Mouse (Mus musculus): ENCODE results near the gene Rhox2c.
"Not testable (repeated sequence)": the region's sequence is repeated elsewhere in the genome, so short reads cannot be mapped to it uniquely, and the experiment has no call there.

Gene Rhox2c

DNA sequence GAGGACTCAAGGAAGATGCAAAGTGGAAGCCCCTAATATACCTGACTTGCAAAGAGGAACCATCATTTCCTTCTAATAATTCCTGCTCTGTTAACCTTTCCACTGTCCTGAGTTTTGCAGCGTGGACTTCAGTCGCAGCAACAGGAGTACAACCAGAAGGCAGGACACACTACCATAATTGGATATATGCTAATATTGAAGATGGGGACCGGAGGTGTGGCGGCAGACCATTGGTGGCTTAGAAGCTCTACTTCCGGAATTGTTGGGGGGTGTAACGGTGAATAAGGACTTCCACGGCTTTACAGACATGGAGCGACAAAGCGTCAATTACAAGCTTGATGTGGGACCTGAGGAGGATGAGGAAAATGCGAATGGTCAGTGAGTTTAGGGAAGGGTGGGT is at the start of gene Rhox2c:
TSS of gene Rhox2c (plus strand) at position 301 of the 400 bp plus-strand sequence.
- not testable (repeated sequence) for DNase-seq (ENCODE audit: low spot score)

DNA sequence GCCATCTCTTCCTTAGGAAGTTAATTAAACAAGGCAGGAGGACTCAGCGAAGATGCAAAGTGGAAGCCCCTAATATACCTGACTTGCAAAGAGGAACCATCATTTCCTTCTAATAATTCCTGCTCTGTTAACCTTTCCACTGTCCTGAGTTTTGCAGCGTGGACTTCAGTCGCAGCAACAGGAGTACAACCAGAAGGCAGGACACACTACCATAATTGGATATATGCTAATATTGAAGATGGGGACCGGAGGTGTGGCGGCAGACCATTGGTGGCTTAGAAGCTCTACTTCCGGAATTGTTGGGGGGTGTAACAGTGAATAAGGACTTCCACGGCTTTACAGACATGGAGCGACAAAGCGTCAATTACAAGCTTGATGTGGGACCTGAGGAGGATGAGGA is 41.7 kb upstream of the Rhox2c start, which contains the start of gene Rhox2b:
TSS of gene Rhox2b (plus strand) at position 301 of the 400 bp plus-strand sequence.
- DNase-seq (ENCODE audit: low spot score), result not testable (repeated sequence)

DNA sequence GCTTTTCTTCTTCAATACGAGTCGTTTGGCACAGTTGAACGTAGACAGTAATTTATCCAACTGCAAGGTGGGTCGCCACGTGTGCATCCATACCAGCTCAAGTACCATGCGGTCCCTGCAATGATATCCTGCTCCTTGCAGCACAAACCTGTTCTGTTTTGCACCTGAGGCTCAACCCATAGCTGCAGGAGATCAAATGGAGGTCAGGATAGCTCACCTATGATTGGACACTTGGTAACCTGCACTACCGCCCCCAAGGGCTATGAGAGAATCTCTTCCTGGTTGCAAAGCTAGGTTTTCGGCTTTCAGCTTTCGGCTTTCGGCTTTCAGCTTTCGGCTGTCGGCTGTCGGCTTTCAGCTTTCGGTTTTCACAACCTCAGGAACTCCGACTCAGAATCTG is 21.3 kb upstream of the Rhox2c start, which contains the start of gene Rhox4b:
TSS of gene Rhox4b (plus strand) at position 301 of the 400 bp plus-strand sequence.
- not testable (repeated sequence) for DNase-seq (ENCODE audit: low spot score)

DNA sequence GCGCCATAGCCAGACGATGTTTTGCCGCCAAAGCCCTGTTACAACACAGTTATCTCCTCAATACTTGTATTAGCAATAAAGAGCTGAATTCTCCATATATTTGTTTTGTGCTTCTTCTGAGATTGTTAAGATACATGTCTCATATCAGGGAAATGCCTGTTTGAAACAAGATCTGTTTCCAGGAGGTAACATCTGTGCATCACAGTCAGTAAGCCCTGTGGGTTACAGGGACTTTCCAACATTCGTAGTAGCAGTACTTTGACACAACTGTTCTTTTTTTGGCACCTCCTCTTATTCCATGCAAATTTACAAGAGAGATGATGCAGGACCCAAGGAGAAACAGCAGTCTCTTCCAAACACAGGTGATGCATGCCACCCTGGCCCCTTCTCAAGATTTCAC is 4.8 kb downstream of the Rhox2c start, which contains the start of gene Rhox3c:
TSS of gene Rhox3c (plus strand) at position 301 of the 400 bp plus-strand sequence.
- not testable (repeated sequence) for DNase-seq (ENCODE audit: low spot score)

DNA sequence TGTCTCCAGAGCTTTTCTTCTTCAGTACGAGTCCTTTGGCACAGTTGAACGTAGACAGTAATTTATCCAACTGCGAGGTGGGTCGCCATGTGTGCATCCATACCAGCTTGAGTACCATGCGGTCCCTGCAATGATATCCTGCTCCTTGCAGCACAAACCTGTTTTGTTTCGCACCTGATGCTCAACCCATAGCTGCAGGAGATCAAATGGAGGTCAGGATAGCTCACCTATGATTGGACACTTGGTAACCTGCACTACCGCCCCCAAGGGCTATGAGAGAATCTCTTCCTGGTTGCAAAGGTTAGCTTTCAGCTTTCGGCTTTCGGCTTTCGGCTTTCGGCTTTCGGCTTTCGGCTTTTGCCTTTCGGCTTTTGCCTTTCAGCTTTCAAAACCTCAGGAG is 26.6 kb downstream of the Rhox2c start, which contains the start of gene Rhox4c:
TSS of gene Rhox4c (plus strand) at position 301 of the 400 bp plus-strand sequence.
- DNase-seq (ENCODE audit: low spot score), result not testable (repeated sequence)

DNA sequence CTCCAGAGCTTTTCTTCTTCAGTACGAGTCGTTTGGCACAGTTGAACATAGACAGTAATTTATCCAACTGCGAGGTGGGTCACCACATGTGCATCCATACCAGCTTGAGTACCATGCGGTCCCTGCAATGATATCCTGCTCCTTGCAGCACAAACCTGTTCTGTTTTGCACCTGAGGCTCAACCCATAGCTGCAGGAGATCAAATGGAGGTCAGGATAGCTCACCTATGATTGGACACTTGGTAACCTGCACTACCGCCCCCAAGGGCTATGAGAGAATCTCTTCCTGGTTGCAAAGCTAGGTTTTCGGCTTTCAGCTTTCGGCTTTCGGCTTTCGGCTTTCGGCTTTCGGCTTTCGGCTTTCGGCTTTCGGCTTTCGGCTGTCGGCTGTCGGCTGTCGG is 60.6 kb downstream of the Rhox2c start, which contains the start of gene Rhox4d:
TSS of gene Rhox4d (plus strand) at position 301 of the 400 bp plus-strand sequence.
- not testable (repeated sequence) for DNase-seq (ENCODE audit: low spot score)
